Mouse (Mus musculus) bone marrow macrophage, adult 2 months (primary cell): ENCODE measurements around the gene Tcea3. TPM values are rescaled to one million over a fixed set of nuclear protein-coding genes. Genes with fewer than 3 reads are reported as not detected.

ENCODE experiments used
- H3K27ac ChIP-seq: 2 replicates; pipeline ENCODE4 v1.5.1; 2012; ENCODE audit warnings: low read depth, low read length; ENCODE audit not compliant: insufficient read depth
- H3K4me1 ChIP-seq: 2 replicates; pipeline ENCODE4 v1.6.1; 2012; ENCODE audit warnings: low read length; ENCODE audit not compliant: control insufficient read depth, insufficient read depth
- H3K4me3 ChIP-seq: 2 replicates; pipeline ENCODE4 v1.5.1; 2012; ENCODE audit warnings: mild to moderate bottlenecking, low read length, moderate library complexity; ENCODE audit not compliant: insufficient read depth
- CTCF ChIP-seq: IDR thresholded peaks from 2 replicates; pipeline ENCODE4 v1.5.1; 2012; ENCODE audit warnings: low read depth, mild to moderate bottlenecking, low read length, moderate library complexity
- POLR2A ChIP-seq: IDR thresholded peaks from 2 replicates; pipeline ENCODE4 v1.6.1; 2012; ENCODE audit warnings: mild to moderate bottlenecking, low read depth, low read length, borderline replicate concordance
- polyA plus RNA-seq: library from polyadenylated mRNA; stranded (reverse); fragments of >200 nt; gene quantifications from 2 replicates; pipeline ENCODE4 v1.2.4, GENCODE M21; 2012; ENCODE audit not compliant: missing spikeins, insufficient read depth, insufficient read length

The Tcea3 gene
- polyA plus RNA-seq, 1 experiment = 6.9 TPM

GRCm38 (mm10) chr4:136247386-136247728, 172 bp upstream of the Tcea3 start:
- Histone ChIP-seq H3K27ac (no peak overlapping the region), H3K4me1 (no peaks in the 10 kb centered on the region), H3K4me3 (no peak overlapping the region)
- no peak for TF ChIP-seq POLR2A

- TF ChIP-seq POLR2A (no peak), CTCF (no peak)
- Histone ChIP-seq H3K4me1 (no peaks in the 10 kb centered on the region), H3K4me3 (no peak overlapping the region), H3K27ac (no peak overlapping the region)
Observed at GRCm38 (mm10) chr4:136248464-136249331, 1.2 kb downstream of the Tcea3 start.

- Histone ChIP-seq H3K27ac (no peak overlapping the region), H3K4me1 (no peaks in the 10 kb centered on the region), H3K4me3 (no peak overlapping the region)
- TF ChIP-seq CTCF (no peak), POLR2A (no peak)
Observed at GRCm38 (mm10) chr4:136249332-136249647, 1.8 kb downstream of the Tcea3 start.

GRCm38 (mm10) chr4:136249780-136250179, 2.3 kb downstream of the Tcea3 start:
- H3K4me1 ChIP-seq = no peaks in the 10 kb centered on the region
- H3K27ac ChIP-seq = no peak overlapping the region
- TF ChIP-seq POLR2A = no peak
- no peak for TF ChIP-seq CTCF
- H3K4me3 ChIP-seq = no peak overlapping the region

GRCm38 (mm10) chr4:136255919-136256318, 8.4 kb downstream of the Tcea3 start:
- no peak overlapping the region for H3K27ac ChIP-seq
- H3K4me1 ChIP-seq = no peaks in the 10 kb centered on the region
- H3K4me3 ChIP-seq = no peak overlapping the region
- TF ChIP-seq POLR2A (no peak), CTCF (no peak)

GRCm38 (mm10) chr4:136256696-136257095, 9.2 kb downstream of the Tcea3 start:
- TF ChIP-seq POLR2A = no peak
- no peak for TF ChIP-seq CTCF
- Histone ChIP-seq H3K4me1 (no peaks in the 10 kb centered on the region), H3K4me3 (no peak overlapping the region), H3K27ac (no peak overlapping the region)

- TF ChIP-seq POLR2A (no peak), CTCF (no peak)
- no peaks in the 10 kb centered on the region for H3K4me1 ChIP-seq
- no peak overlapping the region for H3K4me3 ChIP-seq
- no peak overlapping the region for H3K27ac ChIP-seq
Observed at GRCm38 (mm10) chr4:136259916-136260315, 12.4 kb downstream of the Tcea3 start.

- TF ChIP-seq CTCF = peak; percentile 77
- no peak for TF ChIP-seq POLR2A
- Histone ChIP-seq H3K4me3 (no peak overlapping the region), H3K4me1 (no peaks in the 10 kb centered on the region), H3K27ac (no peak overlapping the region)
Observed at GRCm38 (mm10) chr4:136260491-136261180, 13.1 kb downstream of the Tcea3 start.

GRCm38 (mm10) chr4:136261912-136262311, 14.4 kb downstream of the Tcea3 start:
- no peak overlapping the region for H3K4me3 ChIP-seq
- no peak overlapping the region for H3K27ac ChIP-seq
- TF ChIP-seq POLR2A (no peak), CTCF (no peak)
- H3K4me1 ChIP-seq = peaks cover 7% of the 10 kb centered on the region

GRCm38 (mm10) chr4:136263555-136263954, 16.0 kb downstream of the Tcea3 start:
- Histone ChIP-seq H3K27ac (no peak overlapping the region), H3K4me1 (peaks cover 15% of the 10 kb centered on the region), H3K4me3 (no peak overlapping the region)
- TF ChIP-seq CTCF (no peak), POLR2A (no peak)
